ENCODE assay signal across 15 mouse cellular contexts in genomic region chr13:52279970-52280348, GRCm38 (mm10).
"Had no signal": no experiment of that assay in that cellular context is flagged by ENCODE, and none has a peak within 500 bp of the region (broad histone marks: within the 10 kb centered on the region; RNA-seq: fewer than 3 reads in every experiment).

No protein-coding gene starts in this region.

- H3K9ac ChIP-seq: lung, embryonic 14.5 days; midbrain, embryonic 13.5 days; midbrain, embryonic 15.5 days; neural tube, embryonic 12.5 days had no signal

- H3K4me1 ChIP-seq: midbrain, embryonic 13.5 days; midbrain, embryonic 15.5 days; neural tube, embryonic 12.5 days had no signal

- ATAC-seq: midbrain, embryonic 13.5 days; midbrain, embryonic 15.5 days had no signal

- H3K27me3 ChIP-seq: midbrain, embryonic 15.5 days; neural tube, embryonic 12.5 days had no signal

- DNase-seq: lung, adult 18-20 months; lung, embryonic 14.5 days; lung, postnatal 10 days; lung, postnatal 4 days; retina, postnatal 1 day; right cerebral cortex, adult 18-20 months; right cerebral cortex, postnatal 25 days; right cerebral cortex, postnatal 4 days; thymus, adult 18-20 months; thymus, postnatal 14 days; thymus, postnatal 36 days had no signal

- H3K9me3 ChIP-seq: midbrain, embryonic 13.5 days; midbrain, embryonic 15.5 days; neural tube, embryonic 12.5 days had no signal

- H3K4me3 ChIP-seq: midbrain, embryonic 13.5 days; midbrain, embryonic 15.5 days; neural tube, embryonic 12.5 days had no signal

- H3K4me2 ChIP-seq: lung, embryonic 14.5 days; midbrain, embryonic 11.5 days; midbrain, embryonic 13.5 days; midbrain, embryonic 15.5 days; neural tube, embryonic 12.5 days had no signal

- H3K36me3 ChIP-seq: midbrain, embryonic 13.5 days; midbrain, embryonic 15.5 days; neural tube, embryonic 12.5 days had no signal

- H3K27ac ChIP-seq: midbrain, embryonic 13.5 days; midbrain, embryonic 15.5 days; neural tube, embryonic 12.5 days had no signal
